Mouse (Mus musculus) activated CD4-positive, CD25-positive, alpha-beta regulatory T cell, adult 4 months (primary cell): ENCODE measurements around the gene Dbn1. TPM values are rescaled to one million over a fixed set of nuclear protein-coding genes. Genes with fewer than 3 reads are reported as not detected.

Experiments used
- ATAC-seq: one replicate; pipeline ENCODE4 v1.8.0; 2017
- polyA plus RNA-seq, 2 experiments: library from polyadenylated mRNA; unstranded; fragments of 100-300 nt; shearing (Covaris generic); gene quantifications; one replicate each; pipeline ENCODE4 v1.2.1; 2017

Gene Dbn1
- polyA plus RNA-seq, 2 experiments from 2014 or later = 0.25 TPM; not detected in 1

GRCm38 (mm10) chr13:55510332-55510667 is 22.4 kb upstream of the Dbn1 start:
- no peak for ATAC-seq

GRCm38 (mm10) chr13:55508531-55508930 is 20.6 kb upstream of the Dbn1 start:
- ATAC-seq = no peak

DNA sequence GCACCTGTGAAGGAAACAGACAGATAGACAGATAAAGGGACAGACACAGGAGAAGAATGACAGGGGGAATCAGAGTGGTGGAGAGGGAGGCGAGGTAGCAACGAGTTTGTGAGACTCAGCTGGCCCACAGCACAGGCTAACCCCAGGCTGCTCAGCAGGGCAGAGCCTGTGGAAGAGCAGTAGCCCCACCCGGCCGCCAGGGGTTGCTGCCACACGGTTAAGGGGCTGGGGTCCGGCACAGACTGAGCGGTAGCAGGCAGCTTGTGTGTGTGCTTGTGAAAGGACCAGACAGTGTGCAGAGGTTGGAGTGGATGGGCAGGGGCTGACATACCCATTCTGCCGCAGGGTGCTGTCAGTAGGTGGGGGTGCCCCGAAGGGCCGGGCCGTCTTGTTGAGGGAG is 20.0 kb upstream of the Dbn1 start:
- no peak for ATAC-seq

DNA sequence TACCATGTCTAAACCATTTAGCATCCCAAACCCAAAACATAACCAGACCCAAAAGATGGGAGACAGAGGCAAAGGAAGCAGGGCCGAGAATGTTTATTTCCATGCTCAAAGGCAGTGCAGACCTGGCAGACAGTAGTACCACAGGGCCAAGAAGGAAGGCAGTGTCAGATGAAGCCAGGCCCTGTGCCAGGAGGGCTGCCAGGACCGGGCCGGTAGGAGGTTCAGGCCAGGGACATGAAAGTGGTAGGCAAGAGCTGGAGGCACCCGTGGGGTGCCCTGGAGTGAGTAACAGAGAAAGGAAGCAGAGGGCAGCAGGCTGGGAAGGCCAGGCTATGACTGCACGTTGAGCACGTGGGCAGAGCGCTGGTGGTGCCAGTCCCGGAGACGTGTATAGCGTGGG is 18.8 kb upstream of the Dbn1 start:
- no peak for ATAC-seq

DNA sequence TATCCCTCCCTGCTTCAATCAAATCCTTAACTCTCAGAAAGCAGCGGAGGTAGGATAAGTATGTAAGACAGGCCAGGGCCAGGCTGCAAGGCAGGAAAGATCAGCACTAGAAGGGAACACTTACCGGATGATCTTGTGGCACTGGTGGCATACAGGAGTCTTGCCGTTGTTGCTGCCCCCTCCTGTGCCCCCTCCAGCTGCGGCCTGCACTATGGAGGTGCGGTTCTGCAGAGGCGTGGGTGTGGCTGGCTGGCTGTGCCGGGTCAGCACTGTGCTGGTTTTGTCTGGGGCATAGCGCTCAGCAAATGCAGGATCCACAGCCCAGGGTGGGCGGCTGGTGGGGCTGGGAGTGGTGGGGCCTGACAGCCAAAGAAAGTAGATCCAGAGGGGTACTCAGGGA is 17.9 kb upstream of the Dbn1 start:
- ATAC-seq = no peak

- no peak for ATAC-seq
Observed at GRCm38 (mm10) chr13:55504390-55504789, 16.5 kb upstream of the Dbn1 start.

GRCm38 (mm10) chr13:55502405-55502804 is 14.5 kb upstream of the Dbn1 start:
- no peak for ATAC-seq

DNA sequence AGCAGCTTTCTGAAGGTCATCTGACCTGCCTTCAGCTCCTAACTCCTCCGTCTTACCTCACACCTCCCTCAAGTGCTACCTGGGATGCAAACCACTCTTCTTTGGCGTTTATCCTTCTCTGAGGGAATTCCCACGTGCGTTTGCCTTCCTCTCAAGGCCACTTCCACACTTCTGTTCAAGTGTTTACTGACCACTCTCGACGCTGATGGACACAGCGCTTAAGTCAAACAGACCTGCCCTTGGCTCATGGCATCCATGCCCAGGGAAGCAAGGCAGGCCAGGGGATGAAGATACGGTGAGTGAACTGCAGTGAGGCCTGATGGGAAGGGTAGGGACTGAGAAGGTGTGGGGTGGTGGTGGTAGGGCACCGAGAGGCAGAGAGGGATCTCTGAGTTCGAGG is 12.7 kb upstream of the Dbn1 start:
- ATAC-seq = no peak

DNA sequence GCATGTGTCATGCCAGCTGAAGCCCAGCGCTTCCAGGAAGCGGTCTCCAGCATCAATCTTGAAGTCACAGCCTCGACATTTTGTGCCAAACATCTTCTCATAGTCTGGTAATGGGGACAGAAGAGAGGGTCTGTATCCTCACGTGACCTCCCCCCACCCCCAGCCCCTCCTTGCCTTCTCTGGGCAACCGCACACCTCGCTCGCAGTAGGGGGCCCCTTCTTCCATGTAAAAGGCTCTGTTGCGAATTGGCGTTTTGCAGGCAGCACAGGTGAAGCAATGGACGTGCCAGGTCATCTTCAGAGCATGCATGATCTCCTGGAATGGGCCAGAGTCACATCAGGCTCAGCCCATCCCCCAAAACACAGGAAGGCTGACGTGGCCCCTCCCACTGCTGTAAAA is 11.0 kb upstream of the Dbn1 start:
- no peak for ATAC-seq

DNA sequence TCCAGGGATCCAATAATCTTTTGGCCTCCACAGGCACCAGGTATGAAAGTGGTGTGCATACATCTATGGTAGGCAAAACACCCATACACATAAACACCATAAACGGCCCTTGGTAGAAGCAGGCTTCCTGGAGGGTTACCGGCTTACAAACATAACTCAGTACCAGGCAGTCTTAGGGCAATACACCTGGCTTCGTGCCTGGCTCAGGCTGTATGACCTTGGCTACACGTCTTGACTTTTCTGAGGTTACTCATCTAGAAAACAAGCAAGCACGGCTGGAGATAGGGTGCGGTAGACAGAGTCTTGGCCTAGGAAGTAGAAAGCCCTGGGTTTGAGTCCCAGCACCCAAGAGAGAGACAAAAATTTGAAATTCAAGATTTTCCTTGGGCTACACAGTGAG is 8.8 kb upstream of the Dbn1 start:
- ATAC-seq = no peak

DNA sequence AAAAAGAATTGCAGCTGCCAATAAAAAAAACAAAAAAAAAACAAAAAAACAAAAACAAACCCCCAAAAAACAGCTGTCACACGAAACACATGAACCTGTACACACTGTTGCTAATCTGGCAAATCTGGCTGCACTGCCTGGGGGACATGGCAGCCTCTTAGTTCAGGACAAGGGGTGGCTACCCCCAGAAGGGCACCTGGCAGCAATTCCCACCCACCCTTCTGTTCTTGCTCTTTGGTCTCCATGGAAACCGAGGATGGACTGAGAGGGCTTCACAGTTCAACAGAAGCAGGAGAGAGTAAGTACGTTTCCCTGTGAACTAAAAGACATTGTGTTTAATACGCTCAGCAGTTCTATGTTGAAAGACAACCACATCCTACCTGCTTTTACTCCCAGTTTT is 7.8 kb upstream of the Dbn1 start:
- ATAC-seq = no peak

- no peak for ATAC-seq
Observed at GRCm38 (mm10) chr13:55494883-55495621, 7.1 kb upstream of the Dbn1 start.

GRCm38 (mm10) chr13:55494257-55494656 is 6.3 kb upstream of the Dbn1 start:
- ATAC-seq = no peak

GRCm38 (mm10) chr13:55486916-55487577 is 864 bp downstream of the Dbn1 start:
- no peak for ATAC-seq

DNA sequence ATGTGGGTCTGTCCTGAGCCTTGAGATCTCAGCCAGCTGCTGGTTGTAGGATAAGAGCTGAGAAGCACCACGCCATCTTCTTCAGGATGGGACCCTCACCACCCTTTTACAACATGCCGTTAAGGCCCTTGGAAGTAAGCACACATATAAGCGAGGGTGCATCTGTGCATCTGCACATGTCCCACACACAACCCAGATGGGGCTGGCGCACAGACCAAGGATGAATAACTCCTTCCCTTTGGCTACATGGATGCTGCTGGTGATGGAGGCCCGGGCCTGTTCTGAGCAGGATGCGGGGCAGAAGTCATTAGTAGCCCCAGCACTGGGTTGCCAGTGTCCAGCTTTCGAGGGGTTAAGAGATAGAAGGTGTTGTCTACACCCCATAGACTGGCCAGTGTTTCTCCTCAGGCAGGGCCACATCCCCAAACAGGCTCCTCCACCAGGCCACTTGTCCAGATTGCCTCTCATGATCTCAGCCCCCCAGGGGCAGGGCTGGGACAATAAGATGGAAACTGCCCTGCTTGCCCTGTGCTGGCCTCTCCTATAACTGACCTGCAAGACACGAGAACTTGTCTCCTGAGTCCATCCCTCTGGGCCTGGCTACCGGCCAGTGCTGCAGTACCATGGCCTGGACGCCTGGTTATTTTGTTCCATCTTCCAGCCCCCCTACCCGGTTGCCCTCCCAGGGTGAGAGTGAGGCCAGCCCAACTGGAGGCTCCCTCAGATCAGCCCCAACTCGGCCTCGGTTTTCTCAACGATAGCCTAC is 1.7 kb downstream of the Dbn1 start:
- no peak for ATAC-seq

DNA sequence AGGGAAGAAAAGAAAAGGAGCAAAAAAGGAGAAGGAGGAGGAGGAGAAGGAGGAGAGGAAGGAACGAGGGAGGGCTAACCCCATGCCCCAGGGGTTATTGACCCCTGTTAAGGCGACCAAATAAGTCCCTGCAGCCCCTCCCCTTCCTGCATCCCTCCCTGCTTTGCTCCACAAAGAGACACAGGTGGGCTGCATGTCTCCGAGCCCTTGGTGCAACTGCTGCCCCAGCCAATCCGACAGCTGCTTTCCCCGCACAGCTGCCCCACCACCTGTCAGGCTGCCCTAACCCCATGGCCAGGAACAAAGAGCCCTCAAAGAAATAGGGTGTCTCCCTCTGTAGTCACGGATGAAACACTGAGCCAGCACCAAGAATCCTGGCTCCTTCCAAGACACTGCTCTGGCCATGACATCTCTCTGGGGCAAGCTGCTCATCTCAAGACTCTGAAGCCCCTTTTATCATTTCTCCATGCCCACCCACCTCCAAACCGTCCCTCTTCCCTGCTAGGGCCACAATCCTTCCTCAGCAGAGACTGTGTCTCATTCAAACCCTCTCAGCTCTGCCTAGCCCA is 3.3 kb downstream of the Dbn1 start:
- no peak for ATAC-seq

DNA sequence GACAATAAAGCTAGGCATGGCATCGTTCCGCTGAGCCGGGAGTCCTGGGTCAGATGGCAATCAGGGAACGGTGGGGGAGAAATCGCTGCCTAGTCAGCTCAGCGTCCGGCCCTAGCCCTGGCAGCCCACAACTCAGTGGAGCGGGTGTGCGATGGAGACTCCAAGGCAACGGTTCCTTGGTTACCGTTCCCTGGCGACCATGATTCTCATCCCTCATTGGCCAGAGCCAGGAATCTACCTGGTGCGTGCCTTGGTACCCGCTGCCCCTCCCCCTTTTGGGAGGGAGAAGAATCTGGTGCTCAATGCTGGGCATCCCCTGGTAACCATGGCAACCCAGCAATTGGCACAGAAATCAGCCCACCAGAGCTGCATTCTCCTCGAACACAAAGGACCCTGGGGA is 4.3 kb downstream of the Dbn1 start:
- no peak for ATAC-seq

DNA sequence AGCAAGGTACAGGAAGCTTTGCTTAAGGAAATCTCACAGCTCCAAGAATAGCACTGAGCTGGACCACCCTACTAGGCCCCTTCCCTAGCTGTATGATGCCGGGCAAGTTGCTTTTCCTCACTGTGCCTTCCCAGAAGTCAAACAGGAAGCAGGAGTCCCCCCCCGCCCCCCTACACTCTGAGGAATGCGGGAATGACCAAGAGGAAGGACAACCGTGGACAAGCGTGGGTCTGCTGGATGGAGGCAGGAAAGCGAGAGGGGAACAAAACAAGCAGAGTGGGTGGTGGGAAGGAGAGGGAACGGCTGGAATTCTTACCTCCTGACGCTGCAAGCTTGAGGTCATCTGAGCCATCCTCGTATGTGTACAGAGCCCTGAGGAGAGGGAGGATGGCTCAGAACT is 4.8 kb downstream of the Dbn1 start:
- no peak for ATAC-seq

DNA sequence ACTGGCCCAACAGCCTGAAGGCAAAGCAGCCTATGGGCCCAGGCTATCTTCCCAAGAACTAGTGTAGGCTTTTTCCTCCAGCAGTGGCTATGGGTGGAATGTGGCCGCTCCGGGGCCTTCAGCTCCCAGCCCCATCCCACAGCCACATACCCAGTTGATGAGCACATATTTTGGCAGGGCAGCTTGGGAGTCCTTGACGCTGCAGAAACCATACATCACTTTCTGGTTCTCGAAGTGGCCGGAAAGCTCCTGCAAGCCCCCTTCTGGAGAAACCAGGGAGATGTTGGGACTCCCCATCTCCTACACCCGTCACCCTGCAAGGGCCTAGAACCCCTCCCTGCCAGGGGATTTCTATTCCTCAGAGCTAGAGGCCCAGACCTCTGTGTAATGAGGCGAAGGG is 5.4 kb downstream of the Dbn1 start:
- ATAC-seq = no peak

GRCm38 (mm10) chr13:55479929-55480328 is 8.0 kb downstream of the Dbn1 start:
- ATAC-seq = no peak

DNA sequence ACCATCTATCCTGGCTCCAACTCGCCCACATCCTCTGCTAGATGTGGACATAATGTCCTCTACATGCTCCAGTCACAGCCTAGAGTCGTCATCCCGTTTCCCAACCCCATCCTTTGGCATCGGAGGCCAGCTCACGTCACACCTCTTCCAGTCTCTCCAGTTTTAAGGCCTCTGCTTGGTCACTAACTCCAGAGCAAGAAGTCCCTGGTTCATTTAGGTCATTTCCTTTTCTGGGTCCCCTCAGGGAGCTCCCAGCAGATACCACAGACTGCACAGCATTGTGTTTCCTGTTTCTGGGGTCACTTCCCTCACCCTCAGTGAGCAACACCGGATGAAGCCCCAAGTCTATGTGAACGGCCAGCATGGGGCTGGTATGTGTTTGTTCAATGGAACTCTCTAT is 8.9 kb downstream of the Dbn1 start:
- ATAC-seq = peak; percentile 36

DNA sequence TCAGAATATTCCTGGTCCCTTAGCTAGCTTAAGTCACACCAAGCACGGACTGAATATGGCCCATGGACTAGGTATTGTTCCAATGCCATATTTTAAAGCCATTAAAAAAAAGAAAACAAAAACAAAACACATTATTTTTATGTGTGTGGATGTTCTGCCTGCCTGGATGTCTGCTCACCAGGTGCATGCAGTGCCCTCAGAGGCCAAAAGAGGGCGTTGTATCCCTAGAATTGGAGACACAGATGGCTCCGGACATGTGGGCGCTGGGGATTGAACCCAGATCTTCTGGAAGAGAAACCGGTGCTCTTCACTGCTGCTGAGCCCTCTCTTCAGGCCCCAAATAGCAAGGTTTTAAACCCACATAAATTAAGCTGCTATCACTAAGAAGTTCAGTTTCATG is 9.9 kb downstream of the Dbn1 start:
- ATAC-seq = no peak

GRCm38 (mm10) chr13:55477492-55477891 is 10.4 kb downstream of the Dbn1 start:
- no peak for ATAC-seq

DNA sequence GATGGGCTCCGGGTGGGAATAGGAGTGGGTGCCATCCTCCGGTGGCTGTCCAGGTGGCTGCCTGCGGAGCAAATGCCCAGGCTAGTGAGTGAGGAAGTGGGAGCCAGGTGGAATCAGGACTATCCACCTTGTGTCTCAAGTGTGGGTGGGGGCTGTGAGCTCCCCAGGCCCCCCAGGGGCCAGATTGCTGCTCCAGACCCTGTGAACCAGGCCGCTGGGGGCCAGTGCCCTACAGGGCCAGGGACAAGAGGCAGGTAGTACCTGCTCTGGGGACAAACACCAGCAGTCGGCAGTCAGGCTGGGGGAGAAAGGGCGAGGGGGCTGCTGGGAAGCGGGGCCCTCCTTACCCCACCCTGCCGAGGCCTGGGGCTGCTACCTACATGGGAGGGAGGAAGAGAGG is 11.7 kb downstream of the Dbn1 start:
- ATAC-seq = no peak
